Mouse (Mus musculus): ENCODE results near the gene Entpd2.

DNA sequence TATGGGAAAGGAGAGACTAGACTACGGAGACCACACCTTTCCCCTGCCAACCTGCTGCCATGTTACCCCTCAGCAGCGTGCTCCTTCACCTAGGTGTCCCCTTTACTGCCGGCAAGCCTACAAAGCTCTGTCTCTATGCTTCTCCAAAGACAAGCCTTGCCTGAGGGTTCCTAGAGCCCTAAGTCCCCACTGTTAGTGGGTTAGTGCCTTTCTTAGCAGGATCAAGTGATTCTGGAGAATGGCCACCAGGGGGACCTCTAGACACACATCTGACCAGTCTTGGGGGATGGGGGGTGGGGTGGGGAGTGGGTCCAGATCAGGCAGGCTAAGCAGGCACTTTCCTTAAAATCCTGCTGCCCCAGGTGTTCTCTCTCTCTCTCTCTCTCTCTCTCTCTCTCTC lies 26.2 kb downstream of the Entpd2 start:
- TF ChIP-seq CTCF (IDR thresholded peaks at IDR 0.05; ENCODE audit: low read depth, low read length), result peak; percentile 62
- TF ChIP-seq POLR2A (IDR thresholded peaks at IDR 0.05; ENCODE audit: borderline replicate concordance, low read depth, low read length), result no peak
